Mouse (Mus musculus) megakaryocyte-erythroid progenitor cell, adult 5-6 weeks (primary cell): ENCODE data around the gene Ctf2. TPM values are rescaled to one million over a fixed set of nuclear protein-coding genes. Genes with fewer than 3 reads are reported as not detected.

Experiments
- total RNA-seq, 2 experiments: library from RNA; stranded (forward) in 1 of 2; stranded (reverse) in 1 of 2; fragments of 200-1000, 215-1000 nt in 1 of 2; fragments of >200 nt in 1 of 2; fragmentation: Nextera tagmentation in 1 of 2; gene quantifications; 2 replicates each; pipeline ENCODE4 v1.2.3; 2014 to 2017

Ctf2 gene
- total RNA-seq, 2 experiments from 2014 or later, result not detected

Other genes with a start within 250 kb of the Ctf2 start
- 126 and 170 TPM in 2 replicates for gene Srcap, start 220.2 kb downstream of the Ctf2 start, total RNA-seq (2014; fragmentation: Nextera tagmentation)
- 21.9 and 22.7 TPM in 2 replicates for gene Srcap, start 220.2 kb downstream of the Ctf2 start, total RNA-seq (2017)
- gene Gm42715, start 212.6 kb downstream of the Ctf2 start, total RNA-seq (2014; fragmentation: Nextera tagmentation), result 30.3 and 58.3 TPM in 2 replicates
- 7.4 and 8.8 TPM in 2 replicates for gene Gm42715, start 212.6 kb downstream of the Ctf2 start, total RNA-seq (2017)
- gene Tmem265, start 170.8 kb downstream of the Ctf2 start, total RNA-seq (2014; fragmentation: Nextera tagmentation), result not detected in 2 replicates
- gene Tmem265, start 170.8 kb downstream of the Ctf2 start, total RNA-seq (2017), result 3.4 TPM in 1 of 2 replicates, not detected in the other
- gene Phkg2, start 158.8 kb downstream of the Ctf2 start, total RNA-seq (2014; fragmentation: Nextera tagmentation), result 43.0 and 59.6 TPM in 2 replicates
- gene Phkg2, start 158.8 kb downstream of the Ctf2 start, total RNA-seq (2017), result 21.1 and 30.5 TPM in 2 replicates
- 6.1 TPM in 1 of 2 replicates, not detected in the other for gene Ccdc189, start 143.6 kb downstream of the Ctf2 start, total RNA-seq (2014; fragmentation: Nextera tagmentation)
- gene Ccdc189, start 143.6 kb downstream of the Ctf2 start, total RNA-seq (2017), result 0.38 and 6.8 TPM in 2 replicates
- gene Rnf40, start 143.4 kb downstream of the Ctf2 start, total RNA-seq (2014; fragmentation: Nextera tagmentation), result 45.6 and 48.7 TPM in 2 replicates
- 35.1 and 37.9 TPM in 2 replicates for gene Rnf40, start 143.4 kb downstream of the Ctf2 start, total RNA-seq (2017)
- 7.2 and 7.8 TPM in 2 replicates for gene Zfp629, start 116.4 kb downstream of the Ctf2 start, total RNA-seq (2014; fragmentation: Nextera tagmentation)
- 3.4 and 9.1 TPM in 2 replicates for gene Zfp629, start 116.4 kb downstream of the Ctf2 start, total RNA-seq (2017)
- 84.1 and 94.3 TPM in 2 replicates for gene Bcl7c, start 23.2 kb downstream of the Ctf2 start, total RNA-seq (2014; fragmentation: Nextera tagmentation)
- gene Bcl7c, start 23.2 kb downstream of the Ctf2 start, total RNA-seq (2017), result 51.3 and 61.0 TPM in 2 replicates
- gene Ctf1, start 19.4 kb downstream of the Ctf2 start, total RNA-seq (2014; fragmentation: Nextera tagmentation), result 4.2 and 5.5 TPM in 2 replicates
- gene Ctf1, start 19.4 kb downstream of the Ctf2 start, total RNA-seq (2017), result 1.9 and 3.0 TPM in 2 replicates
- gene Fbxl19, start 12.4 kb upstream of the Ctf2 start, total RNA-seq (2014; fragmentation: Nextera tagmentation), result 11.6 and 14.2 TPM in 2 replicates
- 12.2 and 12.5 TPM in 2 replicates for gene Fbxl19, start 12.4 kb upstream of the Ctf2 start, total RNA-seq (2017)
- gene Orai3, start 37.6 kb upstream of the Ctf2 start, total RNA-seq (2014; fragmentation: Nextera tagmentation), result 23.4 and 29.5 TPM in 2 replicates
- gene Orai3, start 37.6 kb upstream of the Ctf2 start, total RNA-seq (2017), result 21.0 and 22.9 TPM in 2 replicates
- gene Setd1a, start 44.5 kb upstream of the Ctf2 start, total RNA-seq (2014; fragmentation: Nextera tagmentation), result 83.0 and 94.4 TPM in 2 replicates
- 10.6 and 19.5 TPM in 2 replicates for gene Setd1a, start 44.5 kb upstream of the Ctf2 start, total RNA-seq (2017)
- gene Gm49388, start 53.4 kb upstream of the Ctf2 start, total RNA-seq (2014; fragmentation: Nextera tagmentation), result 1.0 TPM in 1 of 2 replicates, not detected in the other
- 0.85 TPM in 1 of 2 replicates, not detected in the other for gene Gm49388, start 53.4 kb upstream of the Ctf2 start, total RNA-seq (2017)
- 38.9 and 56.1 TPM in 2 replicates for gene Hsd3b7, start 68.4 kb upstream of the Ctf2 start, total RNA-seq (2014; fragmentation: Nextera tagmentation)
- 16.8 and 60.3 TPM in 2 replicates for gene Hsd3b7, start 68.4 kb upstream of the Ctf2 start, total RNA-seq (2017)
- 67.0 and 84.7 TPM in 2 replicates for gene Stx4a, start 92.1 kb upstream of the Ctf2 start, total RNA-seq (2014; fragmentation: Nextera tagmentation)
- gene Stx4a, start 92.1 kb upstream of the Ctf2 start, total RNA-seq (2017), result 31.5 and 44.7 TPM in 2 replicates
- gene Stx1b, start 92.4 kb upstream of the Ctf2 start, total RNA-seq (2014; fragmentation: Nextera tagmentation), result 0.10 and 3.0 TPM in 2 replicates
- gene Stx1b, start 92.4 kb upstream of the Ctf2 start, total RNA-seq (2017), result 0.19 and 4.3 TPM in 2 replicates
- gene Zfp646, start 144.1 kb upstream of the Ctf2 start, total RNA-seq (2014; fragmentation: Nextera tagmentation), result 32.4 and 38.3 TPM in 2 replicates
- gene Zfp646, start 144.1 kb upstream of the Ctf2 start, total RNA-seq (2017), result 36.9 and 43.3 TPM in 2 replicates
- 9.3 and 12.8 TPM in 2 replicates for gene Zfp668, start 144.7 kb upstream of the Ctf2 start, total RNA-seq (2014; fragmentation: Nextera tagmentation)
- 2.3 and 2.8 TPM in 2 replicates for gene Zfp668, start 144.7 kb upstream of the Ctf2 start, total RNA-seq (2017)
- 0.81 TPM in 1 of 2 replicates, not detected in the other for gene Prss53, start 158.8 kb upstream of the Ctf2 start, total RNA-seq (2014; fragmentation: Nextera tagmentation)
- gene Prss53, start 158.8 kb upstream of the Ctf2 start, total RNA-seq (2017), result not detected in 2 replicates
- not detected in 2 replicates for gene Gm21974, start 163.3 kb upstream of the Ctf2 start, total RNA-seq (2014; fragmentation: Nextera tagmentation)
- gene Gm21974, start 163.3 kb upstream of the Ctf2 start, total RNA-seq (2017), result not detected in 2 replicates
- gene Vkorc1, start 163.5 kb upstream of the Ctf2 start, total RNA-seq (2014; fragmentation: Nextera tagmentation), result 54.1 and 72.8 TPM in 2 replicates
- 25.4 and 37.0 TPM in 2 replicates for gene Vkorc1, start 163.5 kb upstream of the Ctf2 start, total RNA-seq (2017)
- gene Bckdk, start 171.9 kb upstream of the Ctf2 start, total RNA-seq (2014; fragmentation: Nextera tagmentation), result 76.8 and 85.0 TPM in 2 replicates
- gene Bckdk, start 171.9 kb upstream of the Ctf2 start, total RNA-seq (2017), result 32.4 and 62.8 TPM in 2 replicates
- 32.7 and 37.9 TPM in 2 replicates for gene Kat8, start 180.3 kb upstream of the Ctf2 start, total RNA-seq (2014; fragmentation: Nextera tagmentation)
- 27.0 and 35.8 TPM in 2 replicates for gene Kat8, start 180.3 kb upstream of the Ctf2 start, total RNA-seq (2017)
- gene Prss8, start 197.9 kb upstream of the Ctf2 start, total RNA-seq (2014; fragmentation: Nextera tagmentation), result not detected in 2 replicates
- not detected in 2 replicates for gene Prss8, start 197.9 kb upstream of the Ctf2 start, total RNA-seq (2017)
- 2.8 and 9.8 TPM in 2 replicates for gene Prss36, start 214.6 kb upstream of the Ctf2 start, total RNA-seq (2014; fragmentation: Nextera tagmentation)
- gene Prss36, start 214.6 kb upstream of the Ctf2 start, total RNA-seq (2017), result 2.5 and 3.4 TPM in 2 replicates
- 315 and 387 TPM in 2 replicates for gene Fus, start 235.3 kb upstream of the Ctf2 start, total RNA-seq (2014; fragmentation: Nextera tagmentation)
- gene Fus, start 235.3 kb upstream of the Ctf2 start, total RNA-seq (2017), result 61.4 and 85.2 TPM in 2 replicates